ENCODE assay signal across 16 mouse cellular contexts in genomic region chr15:3226573-3226972, GRCm38 (mm10).
"Had no signal": no experiment of that assay in that cellular context is flagged by ENCODE, and none has a peak within 500 bp of the region (broad histone marks: within the 10 kb centered on the region; RNA-seq: fewer than 3 reads in every experiment).

No protein-coding gene starts in this region.

- ATAC-seq: midbrain, embryonic 16.5 days had no signal

- H3K4me3 ChIP-seq: midbrain, embryonic 10.5 days; midbrain, embryonic 12.5 days; myocyte; neural tube, embryonic 13.5 days; neural tube, embryonic 15.5 days had no signal

- H3K9me3 ChIP-seq: midbrain, embryonic 10.5 days; midbrain, embryonic 12.5 days; neural tube, embryonic 13.5 days; neural tube, embryonic 15.5 days had no signal

- DNase-seq: lung, adult 18-20 months; lung, embryonic 14.5 days; lung, postnatal 10 days; lung, postnatal 4 days; midbrain, embryonic 14.5 days; right cerebral cortex, postnatal 14 days; spleen, adult 18-20 months; thymus, adult 18-20 months; thymus, postnatal 14 days; thymus, postnatal 36 days had no signal

- H3K27me3 ChIP-seq: midbrain, embryonic 12.5 days; neural tube, embryonic 13.5 days; neural tube, embryonic 15.5 days had no signal

- H3K4me1 ChIP-seq: midbrain, embryonic 12.5 days; neural tube, embryonic 13.5 days; neural tube, embryonic 15.5 days had no signal

- H3K9ac ChIP-seq: lung, embryonic 14.5 days; midbrain, embryonic 12.5 days; neural tube, embryonic 13.5 days; neural tube, embryonic 15.5 days had no signal

- H3K27ac ChIP-seq: midbrain, embryonic 10.5 days; midbrain, embryonic 12.5 days; neural tube, embryonic 13.5 days; neural tube, embryonic 15.5 days had no signal

- H3K36me3 ChIP-seq: midbrain, embryonic 10.5 days; midbrain, embryonic 12.5 days; neural tube, embryonic 13.5 days; neural tube, embryonic 15.5 days had no signal

- H3K4me2 ChIP-seq: lung, embryonic 14.5 days; midbrain, embryonic 12.5 days; neural tube, embryonic 13.5 days; neural tube, embryonic 15.5 days had no signal
